Mouse (Mus musculus): ENCODE data around the gene Gnaz.

DNA sequence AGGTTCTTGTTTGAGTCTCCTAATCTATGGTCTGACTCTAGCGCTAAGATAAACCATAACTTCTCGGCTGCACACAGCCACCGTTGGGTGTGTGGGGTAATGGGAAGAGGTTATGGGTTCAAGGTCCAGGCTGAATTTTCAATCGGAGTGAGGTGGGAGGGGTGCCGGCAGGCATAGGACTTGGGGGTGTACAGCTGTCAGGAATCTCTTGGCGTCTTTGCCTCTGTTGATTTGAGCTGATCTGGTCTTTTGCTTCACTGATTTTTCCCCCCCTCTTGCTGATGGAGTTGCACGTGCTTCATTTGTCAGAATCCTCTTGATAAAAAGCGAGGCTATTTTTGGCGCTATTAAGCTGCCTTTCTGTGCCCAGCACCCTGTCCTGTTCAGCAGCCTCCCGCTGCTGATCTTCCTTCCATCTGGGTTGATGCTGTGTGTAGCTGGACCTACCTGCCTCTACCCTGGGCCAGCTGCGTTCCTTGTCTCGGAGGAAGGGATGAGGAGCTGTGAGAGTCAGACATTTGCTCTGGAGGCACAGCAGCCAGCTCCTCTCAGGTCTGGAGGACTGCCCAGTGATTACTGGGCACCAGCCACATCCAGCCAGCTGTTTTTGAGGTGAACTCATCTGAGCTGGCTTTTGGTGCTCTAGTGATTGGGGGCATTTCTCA lies 96.5 kb downstream of the Gnaz start:
- TF ChIP-seq CTCF (IDR thresholded peaks at IDR 0.05; ENCODE audit: extremely low read depth, insufficient read depth, insufficient read length, insufficient replicate concordance) (no peak), POLR2A (IDR thresholded peaks at IDR 0.05; ENCODE audit: low read depth, low read length) (no peak)
